Mouse (Mus musculus) myocyte (in vitro differentiated cells): ENCODE data around the gene Rmdn2.

Source experiments
- MYOD1 ChIP-seq, 3 experiments: IDR thresholded peaks; one replicate each; pipeline ENCODE4 v1.6.1; 2011; ENCODE audit warnings: control low read depth in 2 of 3, low read depth in 2 of 3, mild to moderate bottlenecking in 2 of 3, moderate library complexity in 1 of 3; ENCODE audit not compliant: insufficient read length in 2 of 3, control insufficient read depth in 1 of 3
- POLR2A ChIP-seq: IDR thresholded peaks from one replicate; pipeline ENCODE4 v1.6.1; 2011; ENCODE audit warnings: low read depth, mild to moderate bottlenecking, control low read depth, moderate library complexity; ENCODE audit not compliant: insufficient read length
- POLR2AphosphoS2 ChIP-seq: IDR thresholded peaks from one replicate; pipeline ENCODE4 v1.6.1; 2011; ENCODE audit warnings: low read depth, control low read depth; ENCODE audit not compliant: insufficient read length
- REST ChIP-seq: IDR thresholded peaks from one replicate; pipeline ENCODE4 v1.6.1; 2011; ENCODE audit warnings: mild to moderate bottlenecking, control low read depth, moderate library complexity; ENCODE audit not compliant: insufficient read depth, insufficient read length
- TCF3 ChIP-seq: IDR thresholded peaks from one replicate; pipeline ENCODE4 v1.6.1; 2011; ENCODE audit warnings: low read depth, control low read depth; ENCODE audit not compliant: insufficient read length
- USF1 ChIP-seq: IDR thresholded peaks from one replicate; pipeline ENCODE4 v1.6.1; 2011; ENCODE audit warnings: low read depth, mild to moderate bottlenecking, control low read depth, moderate library complexity

DNA sequence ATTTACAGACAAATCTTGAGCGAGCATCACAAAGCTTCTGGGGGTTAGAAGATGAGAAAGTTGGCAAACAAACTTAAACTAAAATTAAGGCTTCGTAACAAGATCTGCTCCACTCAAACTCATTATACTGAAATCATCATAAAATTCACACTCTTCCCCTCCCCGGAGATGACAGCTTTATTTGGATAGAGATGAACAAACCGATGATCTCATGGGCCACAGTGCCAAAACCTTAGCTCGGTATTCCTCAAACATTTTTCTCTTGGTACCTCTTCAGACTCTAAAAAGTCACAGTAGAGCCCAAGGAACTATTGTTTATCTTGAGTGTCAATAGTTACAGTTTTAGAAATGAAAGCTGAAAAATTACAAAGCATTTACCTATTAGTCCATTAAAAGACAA, 115.0 kb downstream of the Rmdn2 start:
- no peak for TF ChIP-seq POLR2A
- no peak for TF ChIP-seq USF1
- TF ChIP-seq TCF3, result no peak
- no peak for TF ChIP-seq REST
- no peak for TF ChIP-seq MYOD1 (IDR thresholded peaks at IDR 0.05; ENCODE audit: control insufficient read depth in 1 of 3, insufficient read length in 2 of 3, low read depth in 2 of 3)
- TF ChIP-seq POLR2AphosphoS2, result no peak
